Comparison of ENCODE assay signal across 14 mouse cellular contexts in genomic region chr14:79989785-79990184, GRCm38 (mm10). TPM values are rescaled to one million over a fixed set of nuclear protein-coding genes. Genes with fewer than 3 reads are reported as not detected.
"Had no signal": no experiment of that assay in that cellular context is flagged by ENCODE, and none has a peak within 500 bp of the region (broad histone marks: within the 10 kb centered on the region; RNA-seq: fewer than 3 reads in every experiment).

No protein-coding gene starts in this region.

- H3K27ac ChIP-seq: hindbrain, postnatal 0 days; kidney, postnatal 0 days; left cerebral cortex, adult 2 months; liver, embryonic 13.5 days had no signal

- ATAC-seq: hindbrain, postnatal 0 days; inflammation-experienced regulatory T-cells, adult 6 months; intestine, embryonic 16.5 days had no signal

- H3K4me3 ChIP-seq: left cerebral cortex, adult 2 months; liver, embryonic 13.5 days had no signal

- H3K9ac ChIP-seq: liver, embryonic 13.5 days had no signal

- H3K4me1 ChIP-seq: liver, embryonic 13.5 days had no signal

- DNase-seq: kidney, adult 18-20 months; layer of hippocampus, postnatal 36 days; liver, embryonic 13.5 days; lung, adult 2 months; lung, postnatal 36 days; midbrain, embryonic 14.5 days; thymus, postnatal 4 days had no signal

- H3K9me3 ChIP-seq: liver, embryonic 13.5 days had no signal

- H3K36me3 ChIP-seq: liver, embryonic 13.5 days had no signal

- H3K27me3 ChIP-seq: liver, embryonic 13.5 days had no signal

- H3K4me2 ChIP-seq: liver, embryonic 13.5 days; midbrain, embryonic 11.5 days had no signal

RNA-seq across cellular contexts. Expression of gene Olfm4, which starts 5.9 kb away (rescaled TPM):
- polyA plus RNA-seq: inflammation-experienced regulatory T-cells, adult 6 months; liver, adult 2 months; lung, adult 2 months had no signal
